Mouse (Mus musculus) spleen, postnatal 36 days (tissue): ENCODE measurements around the gene Krtap20-2.
"Not testable (repeated sequence)": the region's sequence is repeated elsewhere in the genome, so short reads cannot be mapped to it uniquely, and the experiment has no call there.

Experiments
- DNase-seq, 2 experiments: peaks; one replicate each; pipeline ENCODE4 v3.0.0; 2022; ENCODE audit warnings: low spot score in 2 of 2, mixed read lengths in 1 of 2

The Krtap20-2 gene

DNA sequence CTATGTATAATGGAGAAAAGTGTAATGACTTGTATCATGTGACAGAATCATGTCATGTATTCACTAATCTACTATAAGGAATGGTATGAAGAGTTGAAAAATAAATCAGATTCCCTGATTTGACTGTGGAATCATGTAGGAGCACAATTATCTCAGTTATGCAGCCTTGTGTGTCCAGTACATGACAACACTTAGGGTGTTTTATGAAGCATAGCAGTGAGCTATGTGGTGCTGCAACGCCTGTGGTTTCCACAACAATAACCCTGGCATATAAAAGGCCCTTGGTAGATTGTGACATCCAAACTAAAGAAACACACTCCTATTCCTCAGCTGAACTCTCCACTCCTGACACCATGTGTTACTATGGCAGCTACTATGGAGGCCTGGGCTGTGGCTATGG lies at the start of gene Krtap20-2:
Gene Krtap20-2, plus strand, starts transcription at position 301 of the 400 bp plus-strand sequence.
- DNase-seq, result no peak

DNA sequence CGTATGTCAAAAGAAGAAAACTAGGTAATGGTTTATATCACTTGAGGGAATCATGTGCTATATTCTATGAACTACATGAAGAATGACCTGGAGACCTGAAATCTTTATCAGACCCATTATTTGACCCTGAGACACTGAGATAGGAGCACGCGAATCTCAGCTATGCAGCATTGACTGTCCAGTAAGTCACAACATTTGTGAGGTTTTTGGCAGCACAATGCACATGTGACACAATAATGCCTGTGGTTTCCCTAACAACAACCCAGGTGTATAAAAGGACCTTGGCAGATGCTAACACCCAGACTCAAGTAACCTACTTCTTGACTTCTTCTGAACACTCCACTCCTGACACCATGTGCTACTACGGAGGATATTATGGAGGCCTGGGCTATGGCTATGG lies 48.0 kb upstream of the Krtap20-2 start, which contains the start of gene Gm9789:
Gene Gm9789, plus strand, starts transcription at position 301 of the 400 bp plus-strand sequence.
- DNase-seq, result no peak

DNA sequence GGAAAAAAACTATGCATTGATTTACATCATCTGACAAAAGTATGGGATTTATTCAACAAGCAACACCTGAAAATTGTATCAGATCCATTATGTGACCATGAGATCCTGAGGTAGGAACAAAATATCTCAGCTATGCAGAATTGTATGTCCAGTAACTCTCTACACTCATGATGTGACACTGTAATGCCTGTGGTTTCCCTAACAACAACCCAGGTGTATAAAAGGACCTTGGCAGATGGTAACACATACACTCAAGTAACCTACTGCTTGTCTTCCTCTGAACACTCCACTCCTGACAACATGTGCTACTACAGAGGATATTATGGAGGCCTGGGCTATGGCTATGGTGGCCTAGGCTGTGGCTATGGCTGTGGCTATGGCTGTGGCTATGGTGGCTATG lies 36.5 kb upstream of the Krtap20-2 start, which contains the start of gene Gm7735:
Gene Gm7735, plus strand, starts transcription at position 301 of the 400 bp plus-strand sequence.
- not testable (repeated sequence) for DNase-seq

DNA sequence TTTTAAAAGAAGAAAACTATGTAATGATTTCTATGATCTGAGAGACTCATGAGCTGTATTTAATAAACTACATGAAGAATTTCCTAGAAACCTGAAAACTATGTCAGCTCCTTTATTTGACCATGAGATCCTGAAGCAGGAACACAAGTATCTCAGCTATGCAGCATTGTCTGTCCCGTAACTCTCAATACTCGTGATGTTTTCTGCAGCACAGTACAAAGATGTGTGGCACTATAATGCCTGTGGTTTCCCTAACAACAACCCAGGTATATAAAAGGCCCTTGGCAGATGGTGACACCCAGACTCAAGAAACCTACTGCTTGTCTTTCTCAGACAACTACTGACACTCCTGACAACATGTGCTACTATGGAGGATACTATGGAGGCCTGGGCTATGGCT lies 31.2 kb upstream of the Krtap20-2 start, which contains the start of gene 1110057P08Rik:
Gene 1110057P08Rik, plus strand, starts transcription at position 301 of the 400 bp plus-strand sequence.
- DNase-seq, result no peak

DNA sequence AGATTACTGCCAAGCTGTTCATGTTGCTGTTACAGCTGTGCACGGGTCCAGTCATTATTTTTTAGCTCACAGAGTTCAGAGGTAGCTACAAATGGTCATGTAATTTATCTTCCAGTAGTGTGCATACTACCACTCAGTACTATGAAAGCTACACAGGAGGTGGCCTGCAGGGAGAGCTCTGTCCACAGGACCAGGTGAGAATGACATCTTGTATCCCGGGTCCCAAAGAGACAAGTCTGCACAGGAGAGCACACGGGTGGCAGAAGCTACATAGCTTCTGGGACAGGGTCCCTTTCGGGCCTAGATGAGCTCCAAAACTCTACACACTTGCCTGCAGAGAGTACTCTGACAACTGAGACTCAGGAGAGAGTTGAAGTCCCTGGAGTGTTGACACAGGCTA lies 17.0 kb upstream of the Krtap20-2 start:
- DNase-seq, result no peak
